Mouse (Mus musculus) lung, embryonic 14.5 days (tissue): ENCODE data around the gene Ell. TPM values are rescaled to one million over a fixed set of nuclear protein-coding genes. Genes with fewer than 3 reads are reported as not detected.
A peak's percentile ranks its signal among the peaks of the same experiment; 100 is the strongest.

Experiments
- ATAC-seq: fragments of 200-750 bp; cut with Nextera tagmentation; 2 replicates; pipeline ENCODE4 v1.8.0; 2017; ENCODE audit warnings: mild to moderate bottlenecking, moderate TSS enrichment, moderate library complexity; ENCODE audit not compliant: insufficient read depth
- DNase-seq: peaks from one replicate; pipeline ENCODE4 v3.0.0-alpha.2; 2015
- H3K27ac ChIP-seq: fragments of 300-500 bp; sonication (generic); 2 replicates; pipeline ENCODE4 v1.5.1; 2014; ENCODE audit warnings: low read depth, mild to moderate bottlenecking, moderate library complexity
- H3K27me3 ChIP-seq: fragments of 300-500 bp; sonication (generic); 2 replicates; pipeline ENCODE4 v1.6.1; 2014; ENCODE audit warnings: low read length, control low read depth; ENCODE audit not compliant: insufficient read depth
- H3K36me3 ChIP-seq: fragments of 300-500 bp; sonication (generic); 2 replicates; pipeline ENCODE4 v1.6.1; 2014; ENCODE audit warnings: control low read depth; ENCODE audit not compliant: insufficient read depth
- H3K4me1 ChIP-seq: fragments of 300-500 bp; sonication (generic); 2 replicates; pipeline ENCODE4 v1.6.1; 2014; ENCODE audit warnings: antibody characterized with exemption, control low read depth; ENCODE audit not compliant: insufficient read depth
- H3K4me2 ChIP-seq: fragments of 300-500 bp; sonication (generic); 2 replicates; pipeline ENCODE4 v1.6.1; 2014; ENCODE audit warnings: mild to moderate bottlenecking
- H3K4me3 ChIP-seq: fragments of 300-500 bp; sonication (generic); 2 replicates; pipeline ENCODE4 v1.5.1; 2014; ENCODE audit warnings: low read depth, low read length
- H3K9ac ChIP-seq: fragments of 300-500 bp; sonication (generic); 2 replicates; pipeline ENCODE4 v1.6.1; 2014
- H3K9me3 ChIP-seq: fragments of 300-500 bp; sonication (generic); 2 replicates; pipeline ENCODE4 v1.6.1; 2016; ENCODE audit warnings: low read depth, low read length, control low read depth
- CTCF ChIP-seq: IDR thresholded peaks from 2 replicates; pipeline ENCODE4 v1.5.1; 2016; ENCODE audit warnings: antibody characterized with exemption, low read depth
- WGBS: fragments of 180-500 bp; shearing (Covaris S2); extraction: QIAGEN DNeasy Blood & Tissue Kit; methylation state at CpG from one replicate; pipeline ENCODE4 v1.1.7; 2014; 5-methylcytosine and 5-hydroxymethylcytosine counted together
- polyA plus RNA-seq: library from polyadenylated mRNA; unstranded; fragments of >200 nt; fragmentation: Nextera tagmentation; extraction: Ambion mirVana; gene quantifications from 2 replicates; pipeline ENCODE4 v1.2.1, GENCODE M21; 2014

The Ell gene
- polyA plus RNA-seq, 1 experiment from 2014 or later: 20.0 TPM

GRCm38 (mm10) chr8:70634066-70634465, 94.8 kb downstream of the Ell start:
- no peaks in the 10 kb centered on the region for H3K9me3 ChIP-seq
- H3K27me3 ChIP-seq: 0 out of 2 replicates have a peak, but pooled peaks cover 10% of the 10 kb centered on the region
- no peak overlapping the region for H3K9ac ChIP-seq
- H3K4me2 ChIP-seq: no peak overlapping the region
- no peak for TF ChIP-seq CTCF
- no peak for ATAC-seq
- H3K36me3 ChIP-seq: no peaks in the 10 kb centered on the region
- H3K27ac ChIP-seq: no peak overlapping the region; the same call in 1 of the 2 replicates
- H3K4me1 ChIP-seq: peaks cover 10% of the 10 kb centered on the region; the same call in 1 of the 2 replicates
- peak; percentile 81 for DNase-seq
- 40% methylated on average over 6 of the region's 6 CpGs for WGBS
- H3K4me3 ChIP-seq: no peak overlapping the region

DNA sequence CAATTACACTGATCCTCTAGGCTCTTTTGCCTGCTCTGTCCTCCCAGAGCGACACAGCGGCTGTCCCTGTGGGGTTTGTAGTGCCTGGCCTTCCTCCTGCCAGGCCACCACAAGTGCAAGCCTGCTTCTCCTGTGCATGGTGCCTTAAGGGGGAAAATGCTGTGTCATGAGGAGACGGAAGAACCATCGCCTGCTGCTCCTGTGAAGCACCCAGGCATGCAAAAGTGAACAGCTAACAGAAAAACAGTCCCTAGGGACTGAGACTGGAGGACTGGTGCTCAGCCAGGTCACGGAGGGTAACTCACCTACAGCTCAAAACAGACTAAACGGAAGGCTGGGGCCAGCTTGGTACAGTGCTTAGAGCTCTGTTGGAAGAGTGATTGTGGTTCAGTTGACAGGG, 96.3 kb downstream of the Ell start:
- H3K4me3 ChIP-seq: no peak overlapping the region
- no peak overlapping the region for H3K4me2 ChIP-seq
- H3K27ac ChIP-seq: no peak overlapping the region
- 76% methylated on average over 6 of the region's 6 CpGs for WGBS
- H3K9ac ChIP-seq: no peak overlapping the region
- peaks cover 10% of the 10 kb centered on the region; the same call in 1 of the 2 replicates for H3K4me1 ChIP-seq
- no peaks in the 10 kb centered on the region for H3K36me3 ChIP-seq
- TF ChIP-seq CTCF: no peak
- H3K27me3 ChIP-seq: 0 out of 2 replicates have a peak, but pooled peaks cover 10% of the 10 kb centered on the region
- no peak for DNase-seq
- H3K9me3 ChIP-seq: no peaks in the 10 kb centered on the region
- ATAC-seq: no peak

GRCm38 (mm10) chr8:70636838-70637237, 97.6 kb downstream of the Ell start:
- no peak for TF ChIP-seq CTCF
- no peak overlapping the region for H3K4me2 ChIP-seq
- 0 out of 2 replicates have a peak, but pooled peaks cover 6% of the 10 kb centered on the region for H3K4me1 ChIP-seq
- H3K9ac ChIP-seq: no peak overlapping the region
- 0 out of 2 replicates have a peak, but pooled peaks cover 3% of the 10 kb centered on the region for H3K27me3 ChIP-seq
- DNase-seq: no peak
- WGBS: 42% methylated on average over 8 of the region's 8 CpGs
- H3K27ac ChIP-seq: no peak overlapping the region
- ATAC-seq: no peak
- no peaks in the 10 kb centered on the region for H3K9me3 ChIP-seq
- no peaks in the 10 kb centered on the region for H3K36me3 ChIP-seq
- H3K4me3 ChIP-seq: no peak overlapping the region

- no peak for TF ChIP-seq CTCF
- no peak overlapping the region for H3K27ac ChIP-seq
- no peak overlapping the region for H3K4me3 ChIP-seq
- H3K9ac ChIP-seq: no peak overlapping the region
- 60% methylated on average over 9 of the region's 9 CpGs for WGBS
- H3K4me2 ChIP-seq: no peak overlapping the region
- H3K4me1 ChIP-seq: 0 out of 2 replicates have a peak, but pooled peaks cover 6% of the 10 kb centered on the region
- ATAC-seq (no peak), DNase-seq (no peak)
- H3K36me3 ChIP-seq: no peaks in the 10 kb centered on the region
- H3K27me3 ChIP-seq: no peaks in the 10 kb centered on the region
- no peaks in the 10 kb centered on the region for H3K9me3 ChIP-seq
Observed at GRCm38 (mm10) chr8:70638752-70639151, 99.5 kb downstream of the Ell start.

Other genes starting within 250 kb of the Ell start
- gene Ddx49, start 237.0 kb upstream of the Ell start, polyA plus RNA-seq: 46.1 and 47.9 TPM in 2 replicates
- 286 and 303 TPM in 2 replicates for gene Cope, start 236.9 kb upstream of the Ell start, polyA plus RNA-seq
- 2.7 and 3.6 TPM in 2 replicates for gene Cers1, start 223.7 kb upstream of the Ell start, polyA plus RNA-seq
- gene Gdf1, start 209.6 kb upstream of the Ell start, polyA plus RNA-seq: 2.4 and 4.2 TPM in 2 replicates
- 23.3 and 27.2 TPM in 2 replicates for gene Upf1, start 186.2 kb upstream of the Ell start, polyA plus RNA-seq
- 0.43 and 0.53 TPM in 2 replicates for gene Comp, start 165.9 kb upstream of the Ell start, polyA plus RNA-seq
- 15.5 and 21.8 TPM in 2 replicates for gene Crtc1, start 99.9 kb upstream of the Ell start, polyA plus RNA-seq
- gene Klhl26, start 62.5 kb upstream of the Ell start, polyA plus RNA-seq: 21.8 and 24.4 TPM in 2 replicates
- gene Tmem59l, start 52.1 kb upstream of the Ell start, polyA plus RNA-seq: 6.7 and 8.3 TPM in 2 replicates
- 151 and 165 TPM in 2 replicates for gene Crlf1, start 46.3 kb upstream of the Ell start, polyA plus RNA-seq
- 113 and 126 TPM in 2 replicates for gene Rex1bd, start 32.7 kb upstream of the Ell start, polyA plus RNA-seq
- 964 and 1,036 TPM in 2 replicates for gene Uba52, start 28.7 kb upstream of the Ell start, polyA plus RNA-seq
- gene Fkbp8, start 11.7 kb upstream of the Ell start, polyA plus RNA-seq: 239 and 245 TPM in 2 replicates
- gene Kxd1, start 11.5 kb upstream of the Ell start, polyA plus RNA-seq: 56.3 and 59.0 TPM in 2 replicates
- 91.6 and 107 TPM in 2 replicates for gene Isyna1, start 54.9 kb downstream of the Ell start, polyA plus RNA-seq
- 127 and 143 TPM in 2 replicates for gene Ssbp4, start 69.4 kb downstream of the Ell start, polyA plus RNA-seq
- gene Lrrc25, start 76.7 kb downstream of the Ell start, polyA plus RNA-seq: 1.9 TPM in 2 replicates
- gene Gdf15, start 93.0 kb downstream of the Ell start, polyA plus RNA-seq: 0.12 and 0.22 TPM in 2 replicates
- gene Pgpep1, start 120.9 kb downstream of the Ell start, polyA plus RNA-seq: 46.6 and 48.2 TPM in 2 replicates
- 305 and 327 TPM in 2 replicates for gene Lsm4, start 133.8 kb downstream of the Ell start, polyA plus RNA-seq
- gene Jund, start 159.5 kb downstream of the Ell start, polyA plus RNA-seq: 70.1 and 72.9 TPM in 2 replicates
- gene Iqcn, start 164.0 kb downstream of the Ell start, polyA plus RNA-seq: 0.04 TPM in 1 of 2 replicates, not detected in the other
- not detected in 2 replicates for gene Gm3336, start 179.1 kb downstream of the Ell start, polyA plus RNA-seq
- gene Pde4c, start 184.3 kb downstream of the Ell start, polyA plus RNA-seq: 0.17 and 0.23 TPM in 2 replicates
- 10.5 and 12.0 TPM in 2 replicates for gene Rab3a, start 215.2 kb downstream of the Ell start, polyA plus RNA-seq
- gene Mpv17l2, start 221.5 kb downstream of the Ell start, polyA plus RNA-seq: 27.9 and 29.4 TPM in 2 replicates
- gene Pik3r2, start 237.3 kb downstream of the Ell start, polyA plus RNA-seq: 46.5 and 52.4 TPM in 2 replicates